Mouse (Mus musculus) CH12.LX (cell line): ENCODE measurements around the gene Gpx3. TPM values are rescaled to one million over a fixed set of nuclear protein-coding genes. Genes with fewer than 3 reads are reported as not detected.

Experiments
- polyA plus RNA-seq: library from polyadenylated mRNA; unstranded; fragments of >175 nt; gene quantifications from 2 replicates; pipeline ENCODE4 v1.2.1, GENCODE M21; 2012; ENCODE audit warnings: low read depth; ENCODE audit not compliant: insufficient read length
- total RNA-seq, 2 experiments: library from RNA; depleted of rRNA; stranded (reverse); fragments of 300-350 nt in 1 of 2; fragments of >200 nt in 1 of 2; gene quantifications; 2 replicates each; pipeline ENCODE4 v1.2.3; 2012 to 2014

The Gpx3 gene
- total and polyA plus RNA-seq, 3 experiments = 0.63 TPM; not detected in 2

Other genes starting within 250 kb of the Gpx3 start
- 97.9 and 99.1 TPM in 2 replicates for gene Cdc42se2, start 114.8 kb upstream of the Gpx3 start, total RNA-seq (2012; rRNA removed)
- 215 and 227 TPM in 2 replicates for gene Cdc42se2, start 114.8 kb upstream of the Gpx3 start, total RNA-seq (2014; rRNA removed)
- gene Cdc42se2, start 114.8 kb upstream of the Gpx3 start, polyA plus RNA-seq = 84.7 and 97.4 TPM in 2 replicates
- gene Lyrm7, start 41.5 kb upstream of the Gpx3 start, total RNA-seq (2012; rRNA removed) = 18.2 and 23.1 TPM in 2 replicates
- gene Lyrm7, start 41.5 kb upstream of the Gpx3 start, total RNA-seq (2014; rRNA removed) = 15.5 and 18.6 TPM in 2 replicates
- 55.8 and 64.4 TPM in 2 replicates for gene Lyrm7, start 41.5 kb upstream of the Gpx3 start, polyA plus RNA-seq
- 1,034 and 1,097 TPM in 2 replicates for gene Hint1, start 36.1 kb upstream of the Gpx3 start, total RNA-seq (2012; rRNA removed)
- 1,162 and 1,228 TPM in 2 replicates for gene Hint1, start 36.1 kb upstream of the Gpx3 start, total RNA-seq (2014; rRNA removed)
- 854 and 997 TPM in 2 replicates for gene Hint1, start 36.1 kb upstream of the Gpx3 start, polyA plus RNA-seq
- 67.8 and 76.2 TPM in 2 replicates for gene Tnip1, start 60.5 kb downstream of the Gpx3 start, total RNA-seq (2012; rRNA removed)
- gene Tnip1, start 60.5 kb downstream of the Gpx3 start, total RNA-seq (2014; rRNA removed) = 34.9 and 36.1 TPM in 2 replicates
- 134 and 137 TPM in 2 replicates for gene Tnip1, start 60.5 kb downstream of the Gpx3 start, polyA plus RNA-seq
- gene Anxa6, start 131.0 kb downstream of the Gpx3 start, total RNA-seq (2012; rRNA removed) = 163 and 168 TPM in 2 replicates
- gene Anxa6, start 131.0 kb downstream of the Gpx3 start, total RNA-seq (2014; rRNA removed) = 115 and 125 TPM in 2 replicates
- 162 and 163 TPM in 2 replicates for gene Anxa6, start 131.0 kb downstream of the Gpx3 start, polyA plus RNA-seq
- gene Ccdc69, start 175.7 kb downstream of the Gpx3 start, total RNA-seq (2012; rRNA removed) = 4.3 and 4.4 TPM in 2 replicates
- gene Ccdc69, start 175.7 kb downstream of the Gpx3 start, total RNA-seq (2014; rRNA removed) = 0.27 TPM in 1 of 2 replicates, not detected in the other
- gene Ccdc69, start 175.7 kb downstream of the Gpx3 start, polyA plus RNA-seq = 0.23 and 0.61 TPM in 2 replicates
- gene Gm2a, start 195.7 kb downstream of the Gpx3 start, total RNA-seq (2012; rRNA removed) = 24.1 and 26.5 TPM in 2 replicates
- 8.9 and 10.0 TPM in 2 replicates for gene Gm2a, start 195.7 kb downstream of the Gpx3 start, total RNA-seq (2014; rRNA removed)
- gene Gm2a, start 195.7 kb downstream of the Gpx3 start, polyA plus RNA-seq = 24.1 and 25.6 TPM in 2 replicates
- gene Slc36a3, start 249.3 kb downstream of the Gpx3 start, total RNA-seq (2012; rRNA removed) = 0.34 and 0.72 TPM in 2 replicates
- gene Slc36a3, start 249.3 kb downstream of the Gpx3 start, total RNA-seq (2014; rRNA removed) = 0.34 and 0.72 TPM in 2 replicates
- gene Slc36a3, start 249.3 kb downstream of the Gpx3 start, polyA plus RNA-seq = 1.2 and 1.5 TPM in 2 replicates